Mouse (Mus musculus) adrenal gland, adult 10 weeks (tissue): ENCODE data around the gene Gm379. TPM values are rescaled to one million over a fixed set of nuclear protein-coding genes. Genes with fewer than 3 reads are reported as not detected.

Source experiments
- polyA plus RNA-seq: library from polyadenylated mRNA; stranded (reverse); fragments of 350-450 nt; fragmentation: Illumina TruSeq; extraction: RNeasy Lipid Tissue Mini Kit (QIAGEN cat#74804); gene quantifications from one replicate; pipeline ENCODE4 v1.2.3, GENCODE M21; 2014; ENCODE audit warnings: low read depth, low replicate concordance

Gene Gm379
- polyA plus RNA-seq, result not detected

GRCm38 (mm10) chrX:108664885-108665284 is at the start of gene Gm379:
Gm379 (minus strand) TSS chrX:108664891.

Other genes with a start within 250 kb of the Gm379 start
- 16.7 TPM for gene Brwd3, start 169.5 kb upstream of the Gm379 start, polyA plus RNA-seq